Mouse (Mus musculus): ENCODE data around the gene Abcb11. TPM values are rescaled to one million over a fixed set of nuclear protein-coding genes. Genes with fewer than 3 reads are reported as not detected.

Gene Abcb11
- 0.57 TPM for polyA plus RNA-seq (2017; shearing (Covaris generic))

DNA sequence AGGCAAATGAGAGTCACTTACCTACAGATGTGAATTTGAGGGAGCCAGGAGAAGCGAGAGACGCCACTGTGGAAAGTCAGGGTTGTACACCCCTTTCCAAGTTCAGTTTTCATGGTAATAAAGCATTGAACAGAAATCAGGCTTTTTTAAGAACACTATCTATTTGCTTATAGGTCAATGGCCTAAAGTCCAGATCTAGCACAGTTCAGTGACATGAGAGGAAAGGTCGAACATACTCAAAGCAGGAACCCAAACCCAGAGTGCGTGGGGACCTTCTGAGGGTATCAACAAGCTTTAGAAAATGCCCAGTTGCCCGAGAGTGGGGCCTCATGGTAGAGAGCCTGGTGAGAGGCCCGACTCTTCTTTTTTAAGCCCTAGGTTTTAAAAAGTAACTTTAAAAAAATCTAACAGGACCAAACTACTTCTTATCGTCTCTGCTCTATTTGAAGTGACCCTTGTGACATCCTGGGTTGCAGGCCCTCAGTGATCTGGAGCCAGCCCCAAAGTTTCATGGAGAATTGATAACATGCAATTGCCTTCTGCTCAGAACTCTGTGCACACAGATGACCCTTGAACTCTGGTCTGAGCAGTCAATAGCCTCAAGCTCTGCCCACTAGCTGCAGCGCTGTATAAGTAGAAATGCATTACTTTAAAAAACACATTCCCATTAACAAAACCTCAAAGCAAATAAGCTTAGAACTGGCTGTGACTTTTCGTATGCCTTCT lies at the start of gene Abcb11:
Abcb11 (minus strand) TSS at position 121 of the 726 bp plus-strand sequence.

GRCm38 (mm10) chr2:69380281-69380680 lies 37.9 kb upstream of the Abcb11 start, which contains the start of gene Dhrs9:
Gene Dhrs9, plus strand, starts transcription at chr2:69380445.

GRCm38 (mm10) chr2:69210773-69211172 lies 131.6 kb downstream of the Abcb11 start, which contains the start of gene G6pc2:
Gene G6pc2, plus strand, starts transcription at chr2:69211073.

GRCm38 (mm10) chr2:69205791-69206351 lies 136.5 kb downstream of the Abcb11 start, which contains the start of gene Spc25:
Gene Spc25, minus strand, starts transcription at chr2:69206194.

Other genes starting within 250 kb of the Abcb11 start
- 0.31 TPM for gene Nostrin, start 206.8 kb downstream of the Abcb11 start, polyA plus RNA-seq (2017; shearing (Covaris generic))
- 5.9 TPM for gene Spc25, start 136.4 kb downstream of the Abcb11 start, polyA plus RNA-seq (2017; shearing (Covaris generic))
- gene G6pc2, start 131.5 kb downstream of the Abcb11 start, polyA plus RNA-seq (2017; shearing (Covaris generic)), result not detected
- 0.05 TPM for gene Dhrs9, start 37.8 kb upstream of the Abcb11 start, polyA plus RNA-seq (2017; shearing (Covaris generic))
- 0.08 TPM for gene Lrp2, start 243.4 kb upstream of the Abcb11 start, polyA plus RNA-seq (2017; shearing (Covaris generic))